Mouse (Mus musculus): ENCODE results near the gene Gng7. TPM values are rescaled to one million over a fixed set of nuclear protein-coding genes. Genes with fewer than 3 reads are reported as not detected.
"Not testable (repeated sequence)": the region's sequence is repeated elsewhere in the genome, so short reads cannot be mapped to it uniquely, and the experiment has no call there.

Gene Gng7
- total RNA-seq (2021): under 1 TPM; 0.57 to 0.64 TPM
- long read RNA-seq, experiment 1: 0 reads
- long read RNA-seq, experiment 2: 0 reads

GRCm38 (mm10) chr10:81014393-81015384 lies at the start of gene Gng7:
Gng7 (minus strand) TSS chr10:81014945.
- intact Hi-C loops (cut with DNase I): no loop called here
- DNase-seq: peak; percentile 88 to 95

DNA sequence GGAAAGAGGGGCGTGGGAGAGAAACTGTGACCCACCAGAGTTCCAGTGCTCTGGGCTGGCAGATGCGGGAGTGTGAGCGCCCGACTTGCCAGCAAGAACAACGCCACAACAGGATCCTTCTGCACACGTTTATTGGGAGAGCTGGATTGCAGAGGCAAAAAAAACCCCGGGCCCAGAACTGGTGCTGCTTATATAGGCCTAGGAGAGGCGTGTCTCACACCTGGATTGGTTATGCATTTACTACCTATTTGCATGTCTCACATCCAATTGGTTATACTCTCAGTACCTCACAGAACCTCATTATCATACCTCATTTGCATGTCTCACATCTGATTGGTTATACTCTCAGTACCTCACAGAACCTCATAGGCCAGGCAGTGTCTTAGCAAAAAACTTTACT lies 49.8 kb upstream of the Gng7 start:
- intact Hi-C loops (cut with DNase I); DNase-seq: not testable (repeated sequence)

- intact Hi-C loops (cut with DNase I): no loop called here
- DNase-seq: no peak
Observed at GRCm38 (mm10) chr10:81062710-81063109, 48.0 kb upstream of the Gng7 start.

- DNase-seq: peak; percentile 98 to 99
- intact Hi-C loops (cut with DNase I): no loop called here
Observed at GRCm38 (mm10) chr10:81059603-81060543, 45.1 kb upstream of the Gng7 start, which contains the start of gene Sgta. Sgta (minus strand) TSS chr10:81060181.

DNA sequence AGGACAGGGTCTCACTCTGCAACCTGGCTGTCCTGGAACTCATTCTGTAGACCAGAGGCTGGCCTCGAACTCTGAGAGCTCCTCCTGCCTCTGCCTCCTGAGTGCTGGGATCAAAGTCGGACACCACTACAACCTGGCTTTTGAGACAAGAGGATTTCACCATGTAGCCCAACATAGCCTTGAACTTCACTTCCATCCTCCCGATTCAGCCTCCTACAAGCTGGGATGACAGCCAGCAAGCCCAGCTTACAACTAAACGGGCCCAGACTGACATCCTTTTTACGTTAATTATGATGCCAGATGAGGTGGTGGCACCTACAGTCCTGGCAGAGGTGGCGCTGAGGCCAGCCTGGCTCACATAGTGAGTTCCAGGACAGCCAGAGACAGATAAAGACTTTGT lies 44.2 kb upstream of the Gng7 start:
- DNase-seq: no peak
- intact Hi-C loops (cut with DNase I): no loop called here

DNA sequence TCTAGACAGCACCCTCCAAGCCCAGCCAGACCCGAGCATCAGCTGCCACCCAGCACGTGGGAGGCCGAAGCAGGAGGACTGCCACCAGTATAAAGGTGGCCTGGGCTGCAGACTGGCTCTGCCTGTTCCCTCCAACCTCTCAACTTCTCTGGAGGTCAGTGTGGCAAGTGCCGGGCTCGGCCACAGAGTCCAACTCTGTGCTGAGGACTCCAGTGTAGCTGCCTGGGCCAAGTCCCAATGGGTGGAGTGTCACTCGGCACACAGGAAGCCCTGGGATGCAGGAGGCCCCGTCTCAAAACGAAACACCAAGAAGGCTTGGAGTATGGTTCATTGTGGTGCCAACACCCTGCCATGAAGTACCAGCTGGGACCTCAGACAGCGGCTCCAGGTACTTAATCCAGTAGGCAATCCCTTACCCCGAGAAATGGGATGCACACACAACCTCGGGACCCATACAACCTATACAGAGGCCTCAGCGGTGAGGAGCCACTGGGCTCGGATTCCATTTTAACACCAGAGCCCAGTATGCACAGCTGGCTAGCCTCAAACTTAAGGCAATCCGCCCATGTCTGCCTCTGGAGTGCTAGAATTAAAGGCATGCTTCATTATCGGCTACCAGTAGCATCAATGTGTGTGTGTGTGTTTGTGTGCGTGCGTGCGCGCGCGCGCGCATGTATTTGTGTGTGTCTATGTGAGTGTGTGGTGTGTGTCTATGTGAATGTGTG lies 42.8 kb upstream of the Gng7 start:
- no peak for DNase-seq
- intact Hi-C loops (cut with DNase I): no loop called here

DNA sequence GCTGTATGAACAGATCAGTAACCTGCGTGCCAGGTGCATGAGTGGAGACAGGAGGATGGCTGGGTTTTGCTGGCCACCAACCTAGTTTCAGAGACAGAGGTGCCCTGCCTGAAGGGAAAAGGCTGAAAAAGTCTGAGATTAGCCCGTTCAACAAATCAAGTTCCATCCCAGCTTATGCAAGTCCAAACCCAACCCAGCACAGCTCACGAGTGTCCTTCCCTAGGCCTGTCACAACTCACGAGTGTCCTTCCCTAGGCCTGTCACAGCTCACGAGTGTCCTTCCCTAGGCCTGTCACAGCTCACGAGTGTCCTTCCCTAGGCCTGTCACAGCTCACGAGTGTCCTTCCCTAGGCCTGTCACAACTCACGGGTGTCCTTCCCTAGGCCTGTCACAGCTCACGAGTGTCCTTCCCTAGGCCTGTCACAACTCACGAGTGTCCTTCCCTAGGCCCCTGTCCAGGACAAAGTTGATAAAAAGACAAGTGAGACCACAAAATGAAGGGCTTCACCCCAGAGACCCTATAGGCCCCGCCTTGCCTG lies 41.1 kb upstream of the Gng7 start:
- DNase-seq; intact Hi-C loops (cut with DNase I): not testable (repeated sequence)

GRCm38 (mm10) chr10:81055169-81055568 lies 40.4 kb upstream of the Gng7 start:
- DNase-seq: no peak
- intact Hi-C loops (cut with DNase I): no loop called here

DNA sequence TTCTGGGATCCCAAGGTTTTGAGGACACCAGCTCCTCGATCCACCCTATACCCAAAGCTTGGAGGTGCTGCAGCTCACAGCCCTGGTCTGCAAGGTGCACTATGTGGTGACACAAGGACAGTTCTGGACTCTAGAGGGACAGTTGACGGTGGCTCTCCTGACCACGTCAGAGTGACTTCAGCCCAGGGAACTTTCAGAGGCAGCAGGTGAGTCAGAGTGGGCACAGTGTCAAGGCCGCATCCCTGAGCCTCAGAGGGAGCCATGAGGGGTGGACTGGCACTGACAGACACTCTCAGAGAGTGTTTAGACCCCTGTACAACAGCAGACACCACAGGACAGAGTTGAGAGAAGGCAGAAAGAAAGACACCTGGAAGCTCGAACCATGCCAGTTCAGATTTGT lies 37.8 kb upstream of the Gng7 start:
- no peak for DNase-seq
- intact Hi-C loops (cut with DNase I): loop anchor here (5.0 kb wide), 1 partner anchor 35 kb away; no protein-coding TSS in a partner anchor

DNA sequence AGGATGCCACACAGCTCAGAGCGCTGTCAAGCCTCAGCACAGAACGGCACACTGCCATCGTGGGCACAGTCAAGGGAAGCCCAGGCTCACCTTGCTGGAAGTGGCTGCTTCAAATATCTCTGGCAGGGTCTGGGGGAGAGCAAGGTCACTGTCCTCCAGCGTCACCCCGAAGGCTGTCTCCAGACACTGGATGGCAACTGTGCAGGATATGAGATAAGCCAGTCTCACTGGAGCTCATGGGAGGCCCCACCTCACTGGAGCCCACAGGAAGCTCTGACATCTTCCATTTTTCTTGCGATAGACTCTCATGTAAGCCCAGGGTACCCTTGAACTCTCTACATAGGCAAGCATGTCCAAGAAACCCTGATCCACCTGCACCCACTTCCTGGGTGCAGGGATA lies 36.4 kb upstream of the Gng7 start:
- DNase-seq: no peak
- intact Hi-C loops (cut with DNase I): loop anchor here (5.0 kb wide), 1 partner anchor 36 kb away; no protein-coding TSS in a partner anchor

DNA sequence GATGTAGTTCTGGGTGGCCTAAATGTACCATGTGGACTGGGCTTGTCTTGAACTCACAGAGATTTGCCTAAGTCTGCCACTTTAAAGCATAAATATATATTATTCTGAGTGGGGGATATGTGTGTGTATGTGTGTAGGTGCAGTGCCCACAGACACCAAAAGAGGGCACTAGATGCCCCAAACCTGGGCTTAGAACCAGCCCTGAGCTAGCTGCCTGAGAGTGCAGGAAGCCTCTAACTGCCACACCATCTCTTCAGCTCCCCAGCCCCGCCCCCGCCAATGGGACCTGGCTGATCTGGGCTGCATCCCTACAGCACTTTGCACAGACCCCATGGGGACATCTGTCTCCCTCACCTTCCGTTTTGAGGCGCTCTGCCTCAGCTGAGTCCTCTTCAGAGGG lies 35.9 kb upstream of the Gng7 start:
- DNase-seq: no peak
- intact Hi-C loops (cut with DNase I): loop anchor here (5.0 kb wide), 1 partner anchor 37 kb away; no protein-coding TSS in a partner anchor

- DNase-seq; intact Hi-C loops (cut with DNase I): not testable (repeated sequence)
Observed at GRCm38 (mm10) chr10:81045246-81045645, 30.5 kb upstream of the Gng7 start.

DNA sequence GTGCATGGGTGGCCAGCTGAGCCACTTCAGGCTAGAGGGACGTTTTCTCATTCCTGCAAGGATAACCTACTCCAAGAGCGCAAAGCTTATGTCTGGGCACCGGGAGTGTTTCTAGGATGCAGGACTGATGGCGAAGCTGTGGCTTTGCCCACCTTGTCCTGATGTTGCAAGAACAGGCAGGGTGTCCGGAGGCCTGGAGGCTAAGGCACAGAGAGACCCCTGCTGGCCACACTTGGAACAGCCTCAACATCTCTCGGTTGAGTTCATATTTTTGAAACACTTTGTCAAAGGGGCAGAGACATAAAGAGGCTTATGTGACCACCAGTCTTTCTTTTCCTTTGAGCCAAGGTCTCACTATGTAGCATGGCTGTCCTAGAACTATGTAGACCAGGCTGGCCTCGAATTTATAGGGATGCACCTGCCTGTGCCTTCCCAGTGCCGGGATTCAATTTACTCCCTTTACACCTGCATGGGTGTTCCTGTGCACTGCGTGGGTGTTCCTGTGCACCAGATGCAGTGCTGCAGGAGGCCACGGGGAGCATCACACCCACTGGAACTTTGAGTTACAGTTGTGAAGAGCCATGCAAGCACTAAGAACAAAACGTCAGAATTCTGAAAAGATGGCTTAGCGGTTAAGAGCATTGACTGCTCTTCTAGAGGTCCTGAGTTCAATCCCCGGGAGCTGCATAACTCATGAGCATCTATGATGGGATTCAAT lies 26.9 kb upstream of the Gng7 start:
- DNase-seq: peak; percentile 47 to 62
- intact Hi-C loops (cut with DNase I): loop anchor here (2.0 kb wide), 2 partner anchors 25 to 41 kb away; no protein-coding TSS in a partner anchor

DNA sequence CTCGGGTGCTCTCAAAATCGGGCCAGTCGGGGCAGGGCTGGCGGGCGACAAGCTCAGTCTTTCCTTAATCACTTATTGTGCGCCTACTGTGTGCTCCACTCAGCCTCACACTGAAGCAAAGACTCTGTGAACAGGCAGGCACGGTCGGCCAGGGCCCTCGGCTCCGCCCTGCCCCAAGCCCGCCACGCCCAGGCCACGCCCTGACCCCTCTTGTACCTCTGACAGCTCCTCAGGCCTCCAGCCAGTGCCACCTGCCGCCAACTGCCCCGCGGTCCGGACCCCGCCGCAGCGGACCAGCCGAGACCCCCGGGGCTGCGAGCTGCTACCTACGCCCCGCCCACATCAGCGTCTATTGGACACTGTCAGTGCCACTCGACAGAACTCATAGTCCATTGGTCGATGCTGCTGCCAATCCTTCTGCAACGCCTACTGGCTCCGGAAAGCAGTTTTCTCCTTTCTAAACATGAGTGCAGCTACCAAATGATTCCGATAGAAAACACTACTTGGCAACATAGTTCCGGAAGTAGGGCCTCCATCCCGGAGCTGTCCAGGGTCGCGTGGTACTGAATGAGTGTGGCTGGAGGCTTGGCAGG lies 22.3 kb upstream of the Gng7 start, which contains the start of gene Slc39a3:
Gene Slc39a3, minus strand, starts transcription at position 439 of the 593 bp plus-strand sequence.
- DNase-seq: peak; percentile 95 to 100
- intact Hi-C loops (cut with DNase I): no loop called here

DNA sequence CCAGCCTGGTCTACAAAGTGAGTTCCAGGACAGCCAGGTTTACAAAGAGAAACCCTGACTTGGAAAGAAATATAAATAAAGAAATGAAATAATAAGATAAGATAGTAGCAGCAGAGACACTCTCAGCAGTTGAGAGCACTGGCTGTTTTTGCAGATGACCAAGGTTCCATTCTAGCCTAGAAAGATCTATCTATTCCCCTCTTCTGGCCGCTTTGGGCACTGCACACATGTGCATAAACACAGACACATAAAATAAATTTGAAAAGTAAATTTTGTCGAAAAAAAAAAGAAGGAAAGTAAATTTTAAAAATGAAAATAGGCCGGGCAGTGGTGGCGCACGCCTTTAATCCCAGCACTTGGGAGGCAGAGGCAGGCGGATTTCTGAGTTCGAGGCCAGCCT lies 21.5 kb upstream of the Gng7 start:
- intact Hi-C loops (cut with DNase I): no loop called here
- DNase-seq: no peak

DNA sequence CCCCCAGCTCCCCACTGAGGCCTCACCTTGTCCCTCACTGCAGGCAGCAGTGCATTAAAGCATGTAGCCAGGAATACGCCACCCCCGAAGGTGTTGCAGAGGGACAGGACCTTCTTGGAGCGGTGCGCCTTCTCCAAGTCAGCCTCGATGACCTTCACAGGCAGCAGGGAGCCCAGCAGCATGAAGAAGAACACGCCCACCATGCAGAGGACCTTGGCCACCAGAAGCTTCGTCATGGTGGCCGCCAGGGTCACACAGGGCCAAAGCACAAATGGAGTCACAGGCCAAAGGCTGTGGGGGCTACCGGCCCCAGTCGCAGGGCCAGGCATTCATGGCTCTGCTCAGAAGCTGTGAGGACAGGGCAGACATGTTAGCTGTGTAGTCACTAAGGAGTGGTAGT lies 18.8 kb upstream of the Gng7 start:
- no peak for DNase-seq

GRCm38 (mm10) chr10:81029031-81029430 lies 14.3 kb upstream of the Gng7 start:
- DNase-seq: no peak
- intact Hi-C loops (cut with DNase I): no loop called here

More for the DNA sequence above, 18.8 kb upstream of the Gng7 start:
- intact Hi-C loops (cut with DNase I): no loop called here

DNA sequence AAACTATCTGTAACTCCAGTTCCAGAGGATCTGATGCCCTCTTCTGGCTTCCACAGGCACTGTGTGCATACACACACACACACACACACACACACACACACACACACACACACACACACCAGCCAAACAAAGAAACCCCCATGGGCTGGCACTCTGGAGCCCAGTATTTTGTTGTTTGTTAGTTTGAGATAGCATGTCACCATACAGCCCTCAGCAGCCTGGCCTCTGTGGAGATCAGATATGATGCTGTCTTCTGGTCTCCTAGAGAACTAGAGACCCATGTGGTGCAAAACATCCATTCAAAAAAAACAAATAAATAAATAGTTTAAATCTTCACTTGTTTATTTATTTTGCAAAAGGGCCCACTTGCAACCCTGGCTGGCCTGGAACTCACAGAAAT lies 13.5 kb upstream of the Gng7 start:
- no peak for DNase-seq
- intact Hi-C loops (cut with DNase I): no loop called here

Data from gastrocnemius, postnatal 36 days (tissue).